Mouse (Mus musculus): ENCODE data around the gene Catsperd.
"Not testable (repeated sequence)": the region's sequence is repeated elsewhere in the genome, so short reads cannot be mapped to it uniquely, and the experiment has no call there.

The Catsperd gene

DNA sequence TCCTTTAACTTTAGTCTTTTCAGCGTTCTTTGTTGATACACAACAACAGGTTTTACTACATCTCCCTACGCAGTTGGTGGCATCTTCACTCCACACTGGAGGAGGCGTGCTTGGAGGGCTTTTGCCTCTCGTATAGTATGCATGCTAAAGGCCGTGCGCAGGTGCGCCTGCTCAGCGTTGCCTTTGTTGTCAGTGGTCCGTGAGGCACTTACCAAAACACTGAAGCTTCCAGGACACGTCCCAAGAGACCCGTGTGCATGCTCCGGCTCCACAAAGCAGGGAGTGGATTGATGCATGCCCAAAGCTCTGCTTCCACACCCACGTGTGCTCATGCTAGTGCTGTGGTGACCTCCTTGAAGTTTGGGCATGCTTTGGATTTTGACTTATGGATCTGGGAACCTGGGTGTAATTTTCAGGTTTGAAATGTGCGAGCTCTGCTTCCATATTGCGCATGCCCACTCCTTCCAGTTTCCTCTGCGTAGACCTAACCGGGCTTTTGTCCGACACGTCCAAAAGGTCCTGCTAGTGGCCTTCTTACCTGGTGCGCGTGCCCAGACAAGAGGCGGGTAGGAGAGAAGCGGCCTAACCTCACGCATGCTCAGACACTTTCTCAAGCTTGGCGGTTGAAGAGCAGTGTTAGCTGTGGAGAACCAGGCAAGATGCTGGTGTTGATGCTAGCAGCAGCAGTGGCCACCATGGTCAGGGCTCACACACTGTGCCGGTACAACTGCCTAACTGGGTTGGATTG lies at the start of gene Catsperd:
TSS of gene Catsperd (plus strand) at position 614 of the 748 bp plus-strand sequence.
- peak; percentile 60 for DNase-seq

DNA sequence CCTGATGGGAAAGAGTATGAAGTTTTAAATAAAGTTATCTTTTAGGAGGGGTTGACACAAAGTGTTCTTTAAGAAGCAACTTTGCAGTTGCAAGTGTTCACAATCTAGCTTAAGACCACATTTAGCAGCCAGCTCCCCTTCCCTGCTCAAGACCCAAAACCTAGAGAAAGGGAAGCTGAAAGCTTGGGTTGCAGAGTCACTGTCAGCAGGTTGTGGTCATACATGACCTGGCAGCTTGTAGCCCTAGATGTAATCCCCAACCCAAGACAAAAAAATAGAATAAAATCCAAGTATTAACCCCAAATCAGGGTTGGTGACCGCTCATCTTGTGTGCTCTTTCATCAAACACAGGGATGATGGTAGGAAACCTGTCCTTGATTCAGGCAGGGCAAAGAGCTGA lies 44.9 kb upstream of the Catsperd start:
- DNase-seq, result no peak

DNA sequence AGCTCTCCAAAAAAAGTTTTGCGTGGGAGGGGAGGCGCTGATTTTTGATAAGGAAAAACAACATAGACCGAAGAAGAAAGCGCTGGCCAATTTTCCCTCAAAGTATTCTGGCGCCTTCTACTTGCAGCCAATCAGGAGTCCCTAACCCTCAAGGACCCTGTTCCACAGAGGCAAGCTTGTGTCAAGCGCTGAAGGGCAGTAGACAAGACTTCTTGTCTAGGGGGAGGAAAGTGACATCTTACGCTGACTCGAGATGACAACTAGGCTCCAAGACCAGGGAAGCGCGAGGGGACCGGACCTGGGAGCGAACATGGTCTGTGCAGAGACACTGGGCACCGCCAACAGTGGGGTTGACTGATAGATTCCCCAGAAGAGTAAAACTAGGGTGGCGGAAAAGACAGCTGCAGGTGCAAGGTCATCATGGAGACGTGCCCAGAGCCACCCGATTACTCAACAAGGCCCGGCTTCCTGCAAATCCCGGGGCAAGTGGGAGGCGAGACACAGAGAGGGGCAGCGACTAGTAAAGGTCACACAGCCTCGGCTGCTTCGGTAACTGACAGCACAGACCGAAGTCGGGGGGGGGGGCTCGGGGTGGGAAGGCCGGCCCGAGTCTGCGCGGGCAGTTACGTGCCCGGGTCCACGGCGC lies 44.2 kb upstream of the Catsperd start:
- no peak for DNase-seq

DNA sequence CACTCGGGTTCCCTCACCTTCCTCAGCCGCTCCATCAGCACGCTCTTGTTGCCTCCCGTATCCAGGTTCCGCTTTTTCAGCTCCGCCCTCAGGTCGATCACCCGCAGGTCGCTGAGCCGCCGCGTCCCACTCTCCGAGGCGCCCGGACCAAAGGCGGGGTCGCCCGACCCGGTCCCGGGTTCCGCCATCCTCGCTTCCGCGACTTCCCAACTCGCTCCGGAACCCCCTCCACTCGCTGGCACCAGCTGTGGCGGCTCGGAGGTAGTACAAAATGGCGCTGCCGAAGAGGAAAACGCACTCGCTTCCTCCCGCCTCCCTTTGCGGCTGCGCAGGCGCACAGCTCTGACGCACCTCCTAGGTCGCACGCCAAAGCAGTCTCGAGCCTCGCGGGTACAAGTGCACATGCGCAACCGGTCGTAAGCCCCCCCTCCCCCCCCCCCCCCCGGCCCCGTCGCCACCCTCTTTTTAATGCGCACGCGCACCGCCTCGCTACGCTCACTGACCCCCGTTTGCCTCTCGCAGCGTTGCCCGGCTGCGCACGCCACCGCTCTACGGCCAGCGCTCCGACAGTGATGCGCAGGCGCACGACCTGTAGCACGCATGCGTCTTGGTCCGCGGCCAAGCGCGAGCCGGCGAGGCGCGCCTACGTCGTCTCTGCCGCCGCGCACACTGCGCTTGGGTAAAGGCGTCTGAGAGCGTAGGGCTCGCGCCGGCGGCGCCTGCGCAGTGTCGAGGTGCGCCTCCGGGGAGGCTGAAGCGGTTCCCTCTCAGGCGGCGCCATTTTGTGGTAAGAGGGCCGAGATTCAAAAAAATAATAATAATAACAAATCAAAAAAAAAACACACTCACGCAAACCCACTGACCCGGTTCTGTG lies 43.4 kb upstream of the Catsperd start, which contains the start of the genes Safb2 and Safb:
TSS of gene Safb2 (minus strand) at position 329 of the 874 bp plus-strand sequence.
TSS of gene Safb (plus strand) at position 569 of the 874 bp plus-strand sequence.
- peak; percentile 98 for DNase-seq

DNA sequence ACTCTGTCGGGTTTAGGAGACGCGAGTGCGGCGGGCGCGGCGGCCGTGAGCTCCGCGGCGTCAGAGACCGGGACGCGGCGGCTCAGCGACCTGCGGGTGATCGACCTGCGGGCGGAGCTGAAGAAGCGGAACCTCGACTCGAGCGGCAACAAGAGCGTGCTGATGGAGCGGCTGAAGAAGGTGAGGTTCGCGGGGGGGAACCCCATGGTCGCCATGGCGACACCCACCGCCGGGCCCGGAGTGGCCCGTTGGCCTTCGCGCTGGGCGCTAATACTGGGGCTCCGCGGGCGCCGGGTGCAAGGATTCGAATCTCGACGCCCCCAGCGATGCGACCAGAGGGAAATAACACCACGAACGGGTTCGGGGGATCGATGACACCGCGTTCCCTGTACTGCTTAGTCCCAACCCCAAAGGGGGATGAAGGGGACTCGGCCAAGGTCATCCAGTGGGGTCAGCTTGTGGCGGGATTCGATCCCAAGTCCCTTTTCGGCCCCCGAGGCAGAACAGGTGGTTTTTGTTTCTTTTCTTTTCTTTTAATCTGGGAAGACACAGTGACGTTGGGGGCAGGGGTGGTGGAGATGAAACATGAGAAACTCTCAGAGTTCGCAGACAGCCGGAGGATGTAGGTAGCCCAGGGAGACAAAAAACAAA lies 42.6 kb upstream of the Catsperd start:
- DNase-seq, result no peak

DNA sequence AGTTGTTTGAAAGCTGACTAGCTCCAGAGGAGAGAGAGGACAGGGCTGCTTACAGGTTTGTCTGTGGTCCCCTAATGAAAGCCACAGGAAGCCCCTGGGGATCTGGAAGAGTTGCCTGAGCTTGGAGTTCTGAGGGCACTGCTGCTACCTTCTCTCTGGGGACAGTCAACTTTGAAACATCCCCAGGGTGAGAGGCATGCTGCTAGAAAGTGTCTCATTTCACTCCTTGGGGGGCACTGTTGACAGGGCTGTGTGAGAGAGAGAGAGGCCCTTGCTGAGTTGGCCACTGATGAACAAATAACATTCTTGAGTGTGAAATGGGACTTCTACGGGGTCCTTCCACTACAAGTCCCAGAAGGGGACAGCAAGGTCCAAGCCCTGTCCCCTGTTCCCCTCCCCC lies 40.2 kb upstream of the Catsperd start:
- no peak for DNase-seq

DNA sequence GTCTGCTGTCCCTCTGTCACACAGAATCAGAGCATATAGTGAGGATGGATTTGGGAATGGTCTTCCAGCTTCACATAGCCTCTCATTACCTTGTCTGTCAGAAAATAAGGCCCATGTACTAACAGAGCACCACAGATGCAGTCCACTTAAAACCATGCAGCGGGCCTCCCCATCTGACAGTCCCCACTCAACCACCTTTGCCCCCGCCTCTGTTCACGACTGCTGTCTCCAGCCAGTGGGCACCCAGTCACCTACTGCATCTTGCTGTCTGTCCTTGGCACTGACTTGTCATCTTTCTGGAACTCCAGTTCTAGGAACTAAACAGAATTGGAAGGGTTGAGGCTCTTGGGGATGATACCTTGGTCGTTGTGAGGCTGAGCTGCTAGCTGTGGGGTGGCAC lies 39.0 kb upstream of the Catsperd start:
- DNase-seq, result no peak

DNA sequence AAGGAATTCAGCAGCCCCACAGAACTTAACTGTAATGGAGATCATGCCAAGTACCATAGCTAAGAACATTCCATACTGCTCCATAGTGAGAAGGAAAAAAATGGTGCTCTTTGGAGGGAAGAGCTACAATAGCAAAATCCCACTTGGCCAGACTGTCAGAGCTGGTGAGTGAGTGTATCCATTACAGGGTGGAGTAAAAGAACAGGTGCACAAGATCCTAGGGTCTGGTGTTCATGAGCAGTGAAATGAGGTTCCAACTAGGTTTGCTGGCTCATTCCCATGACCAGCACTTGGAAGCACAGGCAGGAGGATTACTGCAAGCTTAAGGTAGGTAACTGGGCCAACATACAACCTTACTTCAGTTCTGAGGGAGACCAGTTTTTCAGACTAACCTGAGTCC lies 35.4 kb upstream of the Catsperd start:
- no peak for DNase-seq

DNA sequence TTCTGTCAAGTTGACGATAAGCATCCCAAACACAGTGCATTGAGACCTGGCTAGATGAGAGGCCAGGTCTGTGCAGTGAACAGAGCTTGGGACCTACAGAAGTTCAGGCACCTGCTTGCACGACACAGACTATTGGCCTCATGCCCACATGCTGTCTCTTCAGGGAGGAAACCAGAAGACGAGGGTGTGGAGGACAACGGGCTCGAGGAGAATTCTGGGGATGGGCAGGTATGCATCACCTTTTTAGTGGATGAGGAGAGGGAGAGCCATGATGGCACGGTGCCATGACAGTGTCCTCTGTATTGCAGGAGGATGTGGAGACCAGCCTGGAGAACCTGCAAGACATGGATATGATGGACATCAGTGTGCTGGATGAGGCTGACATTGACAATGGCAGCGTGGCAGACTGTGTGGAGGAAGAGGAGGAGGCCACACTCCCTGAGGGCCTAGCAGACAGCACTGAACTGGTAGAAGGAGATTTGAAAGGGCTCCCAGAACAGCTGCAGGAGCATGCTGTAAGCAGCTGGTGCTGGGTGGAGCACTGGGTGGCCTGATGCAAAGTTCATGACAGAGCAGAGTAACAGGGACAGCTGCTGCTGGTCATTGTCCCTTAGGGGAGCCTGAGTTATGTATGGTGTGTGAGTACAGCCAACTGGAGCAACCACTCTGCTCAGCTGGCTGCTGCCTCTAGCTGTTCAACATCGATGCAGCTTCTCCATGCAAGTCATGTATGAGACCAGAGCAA lies 34.2 kb upstream of the Catsperd start:
- no peak for DNase-seq

DNA sequence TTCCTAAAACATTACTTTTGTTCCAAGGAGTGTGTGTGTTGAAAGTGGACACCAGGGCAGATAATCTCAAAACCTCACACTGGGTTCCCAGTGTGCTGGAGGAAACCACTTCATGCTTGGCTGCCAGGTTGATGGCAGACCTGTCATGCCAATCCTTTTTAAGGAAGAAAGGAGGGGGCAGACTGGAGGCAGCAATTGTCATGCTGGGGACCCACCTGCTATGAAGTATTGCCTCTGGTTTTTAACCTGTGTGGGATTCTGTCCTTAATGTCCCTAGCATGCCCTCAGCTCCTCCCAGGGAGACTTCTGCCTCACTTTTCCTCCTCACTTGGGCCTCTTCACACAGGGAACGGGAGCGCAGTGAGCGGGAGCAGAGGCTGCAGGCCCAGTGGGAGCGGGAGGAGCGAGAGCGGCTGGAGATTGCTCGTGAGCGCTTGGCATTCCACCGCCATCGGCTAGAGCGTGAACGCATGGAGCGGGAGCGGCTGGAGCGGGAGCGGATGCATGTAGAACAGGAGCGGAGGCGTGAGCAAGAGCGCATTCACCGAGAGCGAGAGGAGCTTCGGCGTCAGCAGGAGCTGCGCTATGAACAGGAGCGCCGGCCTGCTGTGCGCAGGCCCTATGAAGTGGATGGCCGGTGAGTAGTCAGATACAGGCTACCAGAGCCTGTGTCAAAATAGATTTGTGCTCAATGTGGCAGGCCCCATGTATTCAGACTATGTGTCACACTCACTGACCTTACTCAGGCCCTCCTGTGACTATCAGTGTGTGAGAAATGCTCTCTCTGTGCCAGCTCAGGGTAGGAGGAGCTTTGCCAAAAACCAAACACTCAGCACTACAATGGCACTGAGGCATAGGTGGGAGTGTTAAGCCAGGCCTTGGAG lies 24.5 kb upstream of the Catsperd start:
- no peak for DNase-seq

DNA sequence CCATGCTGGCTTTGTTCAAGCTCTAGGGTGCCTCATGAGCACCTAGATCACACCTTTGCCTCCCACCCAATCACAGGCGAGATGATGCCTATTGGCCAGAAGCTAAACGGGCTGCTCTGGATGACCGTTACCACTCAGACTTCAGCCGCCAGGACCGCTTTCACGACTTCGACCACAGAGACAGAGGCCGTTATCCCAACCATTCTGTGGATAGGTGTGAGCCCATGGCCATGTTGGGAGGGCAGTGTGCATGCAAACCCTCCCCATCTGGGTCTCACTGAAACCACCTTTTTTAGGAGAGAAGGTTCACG lies 23.9 kb upstream of the Catsperd start:
- no peak for DNase-seq

DNA sequence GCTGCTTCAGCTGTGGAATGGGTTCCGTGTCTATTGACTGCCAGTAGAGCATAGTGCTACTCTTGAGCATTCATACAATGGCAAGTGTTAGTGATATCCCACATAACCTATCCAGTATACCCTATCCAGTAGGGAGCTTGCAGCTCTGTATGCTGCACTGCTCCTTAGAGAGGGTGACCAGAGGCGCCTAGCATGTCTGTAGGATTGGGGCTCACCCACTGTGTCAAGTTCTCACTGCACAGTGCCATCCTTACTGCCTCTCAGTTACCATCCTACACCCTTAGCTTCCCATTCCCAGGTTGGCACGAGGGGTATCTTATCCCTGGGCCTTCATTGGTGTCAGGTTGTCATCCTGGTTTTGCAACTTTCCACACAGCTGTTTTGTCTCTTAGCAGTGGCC lies 23.5 kb upstream of the Catsperd start:
- no peak for DNase-seq

DNA sequence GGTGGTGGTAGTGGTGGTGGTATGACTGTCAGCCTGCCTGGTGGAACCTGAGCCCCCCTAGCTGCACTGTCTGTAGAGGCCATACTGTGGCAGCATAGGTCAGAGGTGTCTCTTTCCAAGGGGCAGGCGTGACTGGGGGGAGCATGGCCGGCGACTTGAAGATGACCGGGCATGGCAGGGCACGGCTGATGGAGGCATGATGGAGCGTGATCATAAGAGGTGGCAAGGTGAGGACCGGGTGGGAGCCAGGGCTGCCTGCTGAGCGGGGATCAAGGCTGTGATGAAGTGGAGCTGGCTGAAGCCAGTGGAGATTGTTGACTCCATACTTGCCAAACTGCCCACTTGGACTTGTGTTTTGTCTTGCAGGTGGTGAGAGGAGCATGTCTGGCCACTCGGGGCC lies 22.5 kb upstream of the Catsperd start:
- no peak for DNase-seq

DNA sequence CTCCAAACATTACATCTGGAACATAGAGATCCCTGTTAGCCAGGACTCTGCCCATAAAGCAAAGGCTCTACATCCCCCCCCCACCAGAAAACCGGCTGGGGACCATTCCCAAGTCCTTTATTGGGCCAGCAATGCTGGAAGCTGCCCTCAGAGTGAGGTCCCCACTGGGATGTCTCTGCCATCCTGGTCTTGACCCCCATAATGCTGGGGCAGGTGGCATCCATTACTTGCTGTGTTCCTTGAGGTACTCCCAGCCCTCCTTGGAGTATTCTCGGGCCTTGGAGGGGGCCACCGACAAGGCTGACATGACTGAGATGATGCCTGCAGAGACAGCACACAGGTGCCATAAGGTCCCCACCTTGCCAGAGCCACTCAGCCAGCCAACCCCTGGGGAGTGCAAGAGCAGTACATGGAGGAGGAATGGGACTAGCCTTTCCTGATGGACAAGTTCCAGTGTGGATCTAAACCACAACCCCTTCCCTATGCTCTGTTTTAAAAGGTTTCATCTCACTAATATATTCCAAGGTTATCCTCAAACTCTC lies 20.4 kb upstream of the Catsperd start:
- no peak for DNase-seq

DNA sequence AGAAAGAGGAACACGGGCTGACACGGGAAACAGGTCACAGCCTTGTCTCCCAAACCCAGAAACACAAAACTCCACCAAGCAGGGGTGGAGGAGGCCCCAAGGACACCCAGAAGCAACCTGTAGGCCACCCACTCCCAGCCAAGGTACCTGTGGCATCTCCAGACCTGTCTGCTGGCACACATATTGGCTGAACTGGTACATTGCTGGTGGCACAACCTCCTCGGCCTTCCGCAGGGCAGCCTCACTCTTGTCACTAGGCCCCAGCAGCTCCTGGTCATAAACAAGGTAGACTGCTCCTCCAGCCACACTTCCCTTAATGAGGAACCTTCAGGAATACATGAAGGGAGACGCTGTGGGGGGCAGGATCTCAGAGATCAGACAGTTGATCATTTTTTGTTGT lies 19.2 kb upstream of the Catsperd start:
- DNase-seq, result no peak

DNA sequence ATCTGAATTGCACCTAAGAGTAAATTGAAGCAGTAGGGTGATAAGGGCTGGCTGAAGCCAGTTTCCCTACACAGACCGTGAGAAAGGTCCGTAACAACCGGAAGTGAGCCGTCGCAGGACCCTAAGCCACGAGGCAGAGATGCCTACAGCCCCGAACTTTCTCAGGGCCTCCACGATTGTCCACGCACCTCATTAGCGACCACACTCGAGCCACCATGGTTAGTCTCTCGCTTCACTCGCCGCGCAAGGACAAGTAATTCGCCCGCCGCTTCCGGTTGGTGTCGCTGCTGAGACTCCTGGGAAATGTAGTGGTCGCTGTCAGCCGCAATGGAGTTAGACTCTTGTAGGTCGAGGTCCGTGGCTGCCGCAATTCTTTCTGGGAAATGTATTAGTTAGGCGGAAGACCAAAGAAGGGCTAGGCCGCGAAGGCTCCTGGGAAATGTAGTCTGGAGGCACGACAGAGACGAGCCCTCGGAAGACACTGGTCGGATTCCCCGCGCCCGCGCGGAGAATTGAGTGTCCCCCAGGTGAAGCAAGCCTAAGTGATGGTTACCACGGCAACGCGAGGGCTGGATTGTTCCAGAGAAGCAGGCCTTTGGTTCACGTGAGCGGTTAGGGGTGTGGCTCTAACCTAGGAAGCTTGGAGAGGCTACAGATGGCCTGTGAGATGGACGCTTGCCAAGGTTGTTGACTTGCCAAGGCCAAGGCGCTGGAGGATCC lies 18.3 kb upstream of the Catsperd start, which contains the start of gene 2410015M20Rik:
TSS of gene 2410015M20Rik (minus strand) at position 320 of the 720 bp plus-strand sequence.
- DNase-seq, result peak; percentile 96

DNA sequence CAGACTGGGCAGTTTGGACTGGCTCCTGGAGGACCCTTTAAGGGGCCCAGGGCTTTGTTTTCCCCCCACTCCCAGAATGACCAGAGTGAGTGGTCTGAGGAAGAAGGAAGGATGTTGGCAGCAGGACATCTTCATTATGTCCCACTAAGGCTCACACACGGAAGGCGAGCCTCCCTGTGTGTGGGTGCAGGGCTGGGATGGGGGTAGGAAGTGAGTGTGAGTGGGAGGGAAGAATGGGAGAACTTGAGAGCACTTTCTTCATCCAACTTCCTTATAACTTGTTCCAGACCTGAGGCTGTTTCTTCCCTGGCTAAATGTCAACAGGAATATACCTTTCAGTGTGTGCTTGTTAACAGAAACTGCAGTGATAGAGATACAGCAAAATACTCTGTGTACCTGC lies 16.6 kb upstream of the Catsperd start:
- no peak for DNase-seq

DNA sequence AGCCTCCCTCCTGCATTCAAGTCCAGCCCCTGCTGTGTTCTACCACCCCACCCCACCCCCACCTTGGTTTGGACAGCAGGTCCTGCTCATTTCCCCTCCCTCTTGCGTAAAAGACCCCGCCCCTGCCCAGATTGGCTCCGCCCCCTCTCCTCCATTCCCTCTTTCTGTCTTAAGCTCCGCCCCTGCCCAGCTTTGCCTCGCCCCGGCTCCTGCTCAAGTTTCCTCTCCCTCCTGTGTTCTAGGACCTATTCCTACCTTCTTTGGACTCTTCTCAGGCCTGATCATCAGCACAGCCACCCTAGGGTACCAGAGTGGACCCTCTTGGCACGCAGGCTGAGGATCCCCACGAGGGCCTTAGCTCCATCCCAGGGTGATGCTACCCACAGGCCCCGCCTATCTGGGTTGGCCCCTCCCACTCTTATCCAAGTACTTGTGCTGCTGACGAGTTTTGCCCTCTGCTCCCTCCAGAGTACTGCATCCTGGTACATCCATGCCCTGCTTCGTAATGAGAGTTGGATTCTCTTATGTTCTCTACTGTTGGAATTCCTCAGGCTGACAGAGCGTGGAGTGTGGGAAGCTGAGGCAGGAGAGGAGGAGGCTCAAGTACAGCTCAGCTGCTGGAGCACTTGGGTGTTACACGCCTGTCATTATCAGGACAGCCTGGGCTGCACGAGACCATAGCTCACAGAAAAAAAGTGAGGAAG lies 15.9 kb upstream of the Catsperd start:
- peak; percentile 28 for DNase-seq

DNA sequence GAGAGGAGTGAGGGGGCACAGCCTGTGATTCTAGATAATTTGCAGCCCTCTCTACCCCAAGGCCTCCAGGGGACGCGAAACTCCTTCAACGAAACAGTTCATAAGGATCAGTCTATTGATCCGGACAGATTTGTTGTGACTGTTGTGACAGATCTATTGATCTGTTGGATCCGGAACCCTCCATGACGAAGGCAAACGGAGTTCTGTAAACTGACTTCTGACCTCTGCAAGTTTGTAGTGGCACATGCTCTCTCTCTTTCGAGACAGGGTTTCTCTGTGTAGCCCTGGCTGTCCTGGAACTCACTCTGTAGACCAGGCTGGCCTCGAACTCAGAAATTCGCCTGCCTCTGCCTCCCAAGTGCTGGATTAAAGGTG lies 15.4 kb upstream of the Catsperd start:
- DNase-seq, result not testable (repeated sequence)
